Mouse (Mus musculus) liver, embryonic 13.5 days (tissue): Measurements from ENCODE around the gene Olfr1446. TPM values are rescaled to one million over a fixed set of nuclear protein-coding genes. Genes with fewer than 3 reads are reported as not detected.

Experiments
- ATAC-seq: fragments of 200-750 bp; cut with Nextera tagmentation; 2 replicates; pipeline ENCODE4 v1.8.0; 2017; ENCODE audit warnings: low read depth, mild to moderate bottlenecking, moderate number of reproducible peaks, moderate library complexity
- DNase-seq: peaks from one replicate; pipeline ENCODE4 v3.0.0; 2022
- H3K27ac ChIP-seq: fragments of 300-500 bp; sonication (generic); 2 replicates; pipeline ENCODE4 v1.5.1; 2015; ENCODE audit warnings: moderate library complexity, mild to moderate bottlenecking, inconsistent platforms
- H3K27me3 ChIP-seq: fragments of 300-500 bp; sonication (generic); 2 replicates; pipeline ENCODE4 v1.6.1; 2015; ENCODE audit warnings: mild to moderate bottlenecking, inconsistent platforms
- H3K36me3 ChIP-seq: fragments of 300-500 bp; sonication (generic); 2 replicates; pipeline ENCODE4 v1.6.1; 2015; ENCODE audit warnings: mild to moderate bottlenecking, inconsistent platforms
- H3K4me1 ChIP-seq: fragments of 300-500 bp; sonication (generic); replicated peaks from 2 replicates; pipeline ENCODE4 v1.6.1; 2015; ENCODE audit warnings: inconsistent platforms
- H3K4me2 ChIP-seq: fragments of 300-500 bp; sonication (generic); 2 replicates; pipeline ENCODE4 v1.6.1; 2015; ENCODE audit warnings: inconsistent platforms, mild to moderate bottlenecking, moderate library complexity
- H3K4me3 ChIP-seq: fragments of 300-500 bp; sonication (generic); replicated peaks from 2 replicates; pipeline ENCODE4 v1.5.1; 2015; ENCODE audit warnings: mild to moderate bottlenecking, inconsistent platforms
- H3K9ac ChIP-seq: fragments of 300-500 bp; sonication (generic); 2 replicates; pipeline ENCODE4 v1.6.1; 2015; ENCODE audit warnings: mild to moderate bottlenecking, inconsistent platforms
- H3K9me3 ChIP-seq: fragments of 300-500 bp; sonication (generic); replicated peaks from 2 replicates; pipeline ENCODE4 v1.6.1; 2016; ENCODE audit warnings: inconsistent platforms
- WGBS: fragments of 180-500 bp; shearing (Covaris S2); methylation state at CpG from one replicate; pipeline ENCODE4 v1.1.7; 2015; ENCODE audit not compliant: insufficient replicate concordance; 5-methylcytosine and 5-hydroxymethylcytosine counted together
- polyA plus RNA-seq: library from polyadenylated mRNA; unstranded; fragments of >200 nt; fragmentation: Nextera tagmentation; extraction: Ambion mirVana; gene quantifications from 2 replicates; pipeline ENCODE4 v1.2.1, GENCODE M21; 2015

The Olfr1446 gene
- not detected in 2 replicates for polyA plus RNA-seq

GRCm38 (mm10) chr19:12893424-12893823 is at the start of gene Olfr1446:
Olfr1446 (minus strand) TSS chr19:12893524.
- Histone ChIP-seq H3K36me3 (no peaks in the 10 kb centered on the region), H3K9me3 (no peaks in the 10 kb centered on the region; the same call in 1 of the 2 replicates), H3K4me2 (no peak within 1 kb of the TSS), H3K27me3 (no peaks in the 10 kb centered on the region), H3K4me1 (no peaks in the 10 kb centered on the region), H3K27ac (no peak within 1 kb of the TSS), H3K4me3 (no peak within 1 kb of the TSS), H3K9ac (no peak within 1 kb of the TSS)
- no peak for ATAC-seq
- DNase-seq, result no peak
- 54% methylated on average over 1 of the region's 1 CpGs for WGBS

- Histone ChIP-seq H3K9me3 (no peaks in the 10 kb centered on the region), H3K4me1 (no peaks in the 10 kb centered on the region), H3K27ac (no peak within 1 kb of the TSS), H3K36me3 (no peaks in the 10 kb centered on the region), H3K9ac (no peak within 1 kb of the TSS), H3K4me2 (no peak within 1 kb of the TSS), H3K4me3 (no peak within 1 kb of the TSS), H3K27me3 (no peaks in the 10 kb centered on the region)
- ATAC-seq (no peak), DNase-seq (no peak)
These were observed 37.2 kb upstream of the Olfr1446 start, which contains the start of gene Olfr1449 for GRCm38 (mm10) chr19:12930540-12930939. Olfr1449 (plus strand) TSS chr19:12930840.

DNA sequence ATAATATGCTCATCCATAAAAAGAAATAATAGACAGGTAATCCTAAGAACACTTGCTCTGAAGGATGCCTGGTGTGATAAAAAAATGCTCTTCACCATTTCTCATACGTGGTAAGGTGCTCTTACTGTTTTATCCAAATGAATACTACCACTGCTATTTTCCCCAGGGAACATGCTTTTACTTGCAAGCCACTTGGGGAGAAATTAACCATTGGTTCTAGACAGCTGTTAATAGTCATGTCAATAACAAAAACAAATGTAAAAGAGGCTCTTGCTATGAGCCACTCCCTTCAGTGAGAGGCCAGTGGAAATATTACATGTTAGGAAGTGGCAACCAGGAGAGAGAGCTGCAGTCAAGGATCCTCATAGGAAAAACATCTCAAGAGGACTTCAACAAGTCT is 31.0 kb upstream of the Olfr1446 start, which contains the start of gene Olfr1448:
Gene Olfr1448, minus strand, starts transcription at position 101 of the 400 bp plus-strand sequence.
- ATAC-seq (no peak), DNase-seq (no peak)
- WGBS, result 48% methylated on average over 1 of the region's 1 CpGs
- Histone ChIP-seq H3K9me3 (no peaks in the 10 kb centered on the region), H3K4me1 (no peaks in the 10 kb centered on the region), H3K27ac (no peak within 1 kb of the TSS), H3K36me3 (no peaks in the 10 kb centered on the region), H3K4me2 (no peak within 1 kb of the TSS), H3K9ac (no peak within 1 kb of the TSS), H3K27me3 (no peaks in the 10 kb centered on the region), H3K4me3 (no peak within 1 kb of the TSS)

GRCm38 (mm10) chr19:12903643-12904042 is 10.3 kb upstream of the Olfr1446 start, which contains the start of gene Olfr1447:
Olfr1447 (minus strand) TSS chr19:12903743.
- ATAC-seq, result no peak
- Histone ChIP-seq H3K4me3 (no peak within 1 kb of the TSS), H3K27me3 (no peaks in the 10 kb centered on the region), H3K4me1 (no peaks in the 10 kb centered on the region), H3K27ac (no peak within 1 kb of the TSS), H3K9me3 (no peaks in the 10 kb centered on the region; the same call in 1 of the 2 replicates), H3K4me2 (no peak within 1 kb of the TSS), H3K36me3 (no peaks in the 10 kb centered on the region), H3K9ac (no peak within 1 kb of the TSS)
- WGBS, result 71% methylated on average over 1 of the region's 1 CpGs
- no peak for DNase-seq

DNA sequence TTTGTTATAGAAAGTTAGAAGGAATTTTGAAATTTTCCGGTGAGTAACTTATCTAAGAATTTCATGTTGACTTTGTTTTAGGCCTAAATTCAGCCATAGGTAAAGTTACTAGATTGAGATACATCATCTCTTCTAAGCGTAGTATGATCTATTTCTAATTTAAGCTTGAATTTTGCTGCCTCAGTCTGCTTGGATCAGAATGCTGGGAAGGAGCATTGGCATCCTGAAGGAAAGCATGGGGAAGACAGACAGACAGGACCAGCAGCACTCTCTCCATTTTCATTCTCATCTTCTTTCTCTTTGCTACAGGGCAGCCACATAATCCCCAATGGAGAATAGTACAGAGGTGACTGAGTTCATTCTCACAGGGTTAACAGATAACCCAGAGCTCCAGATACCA is 9.8 kb downstream of the Olfr1446 start, which contains the start of gene Olfr1445:
Gene Olfr1445, plus strand, starts transcription at position 301 of the 400 bp plus-strand sequence.
- Histone ChIP-seq H3K4me3 (no peak within 1 kb of the TSS), H3K4me1 (no peaks in the 10 kb centered on the region), H3K9me3 (no peaks in the 10 kb centered on the region), H3K36me3 (no peaks in the 10 kb centered on the region), H3K27me3 (no peaks in the 10 kb centered on the region), H3K27ac (no peak within 1 kb of the TSS), H3K9ac (no peak within 1 kb of the TSS), H3K4me2 (no peak within 1 kb of the TSS)
- 62% methylated on average over 2 of the region's 2 CpGs for WGBS
- DNase-seq (no peak), ATAC-seq (no peak)

GRCm38 (mm10) chr19:12856983-12857382 is 36.3 kb downstream of the Olfr1446 start, which contains the start of gene Olfr1444:
Olfr1444 (plus strand) TSS chr19:12857283.
- DNase-seq, result no peak
- Histone ChIP-seq H3K4me3 (no peak within 1 kb of the TSS), H3K4me2 (no peak within 1 kb of the TSS), H3K4me1 (no peaks in the 10 kb centered on the region), H3K36me3 (no peaks in the 10 kb centered on the region), H3K9me3 (no peaks in the 10 kb centered on the region), H3K27ac (no peak within 1 kb of the TSS), H3K9ac (no peak within 1 kb of the TSS), H3K27me3 (no peaks in the 10 kb centered on the region)
- WGBS, result 33% methylated on average over 1 of the region's 1 CpGs
- ATAC-seq, result no peak

DNA sequence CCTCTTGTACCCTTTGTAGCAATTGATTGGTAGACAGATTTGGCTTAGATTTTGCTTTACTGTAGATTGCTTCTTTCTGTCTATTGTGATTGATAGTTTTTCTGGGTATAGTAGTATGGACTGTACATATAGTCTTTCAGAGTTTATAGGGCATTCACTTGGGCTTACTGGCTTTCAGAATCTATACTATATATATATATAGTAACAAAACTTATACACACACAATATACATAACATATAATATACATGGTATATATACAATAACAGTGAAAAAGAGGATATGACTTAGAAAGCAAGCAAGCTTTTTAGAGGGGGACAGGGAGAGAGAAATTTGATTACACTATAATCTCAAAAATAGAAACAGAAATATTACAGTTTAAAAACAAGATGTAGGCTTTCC is 46.9 kb downstream of the Olfr1446 start, which contains the start of gene Gm5244:
Gene Gm5244, plus strand, starts transcription at position 301 of the 400 bp plus-strand sequence.
- Histone ChIP-seq H3K27ac (no peak within 1 kb of the TSS), H3K4me3 (no peak within 1 kb of the TSS), H3K36me3 (no peaks in the 10 kb centered on the region), H3K4me1 (no peaks in the 10 kb centered on the region), H3K9me3 (no peaks in the 10 kb centered on the region), H3K9ac (no peak within 1 kb of the TSS), H3K27me3 (no peaks in the 10 kb centered on the region), H3K4me2 (no peak within 1 kb of the TSS)
- ATAC-seq (no peak), DNase-seq (no peak)

- Histone ChIP-seq H3K9ac (no peak overlapping the region), H3K36me3 (no peaks in the 10 kb centered on the region), H3K9me3 (no peaks in the 10 kb centered on the region), H3K4me2 (no peak overlapping the region), H3K4me1 (peaks cover 3% of the 10 kb centered on the region; the same call in 1 of the 2 replicates), H3K4me3 (no peak overlapping the region), H3K27me3 (no peaks in the 10 kb centered on the region), H3K27ac (no peak overlapping the region)
- ATAC-seq, result no peak
- DNase-seq, result no peak
- 74% methylated on average over 1 of the region's 1 CpGs for WGBS
These were observed 54.8 kb downstream of the Olfr1446 start for GRCm38 (mm10) chr19:12838507-12838906.

Other genes with a start within 250 kb of the Olfr1446 start
- gene Olfr1442, start 223.1 kb downstream of the Olfr1446 start, polyA plus RNA-seq, result not detected in 2 replicates
- not detected in 2 replicates for gene Olfr1443, start 215.4 kb downstream of the Olfr1446 start, polyA plus RNA-seq
- 1.5 and 1.7 TPM in 2 replicates for gene Keg1, start 197.7 kb downstream of the Olfr1446 start, polyA plus RNA-seq
- 0.69 and 0.81 TPM in 2 replicates for gene Cntf, start 127.9 kb downstream of the Olfr1446 start, polyA plus RNA-seq
- 8.4 and 9.2 TPM in 2 replicates for gene Zfp91, start 97.4 kb downstream of the Olfr1446 start, polyA plus RNA-seq
- gene Lpxn, start 97.3 kb downstream of the Olfr1446 start, polyA plus RNA-seq, result 1.5 and 2.0 TPM in 2 replicates
- gene Gm5244, start 46.8 kb downstream of the Olfr1446 start, polyA plus RNA-seq, result not detected in 2 replicates
- not detected in 2 replicates for gene Olfr1444, start 36.2 kb downstream of the Olfr1446 start, polyA plus RNA-seq
- gene Olfr1445, start 9.7 kb downstream of the Olfr1446 start, polyA plus RNA-seq, result not detected in 2 replicates
- gene Olfr1447, start 10.2 kb upstream of the Olfr1446 start, polyA plus RNA-seq, result not detected in 2 replicates
- not detected in 2 replicates for gene Olfr1448, start 30.9 kb upstream of the Olfr1446 start, polyA plus RNA-seq
- not detected in 2 replicates for gene Olfr1449, start 37.3 kb upstream of the Olfr1446 start, polyA plus RNA-seq
- not detected in 2 replicates for gene Olfr1450, start 56.7 kb upstream of the Olfr1446 start, polyA plus RNA-seq
- gene Olfr1451, start 101.5 kb upstream of the Olfr1446 start, polyA plus RNA-seq, result not detected in 2 replicates
- not detected in 2 replicates for gene Olfr1453, start 134.8 kb upstream of the Olfr1446 start, polyA plus RNA-seq
- not detected in 2 replicates for gene Olfr1454, start 167.1 kb upstream of the Olfr1446 start, polyA plus RNA-seq
- gene Olfr1457, start 204.4 kb upstream of the Olfr1446 start, polyA plus RNA-seq, result not detected in 2 replicates
- not detected in 2 replicates for gene Olfr1458, start 213.3 kb upstream of the Olfr1446 start, polyA plus RNA-seq